Mouse (Mus musculus) limb, embryonic 14.5 days (tissue): Measurements from ENCODE around the gene Aste1. TPM values are rescaled to one million over a fixed set of nuclear protein-coding genes. Genes with fewer than 3 reads are reported as not detected.

Experiments used
- ATAC-seq: fragments of 200-750 bp; cut with Nextera tagmentation; 2 replicates; pipeline ENCODE4 v1.8.0; 2017; ENCODE audit warnings: low read depth, moderate number of reproducible peaks, moderate TSS enrichment; ENCODE audit not compliant: low FRiP score
- DNase-seq: peaks from one replicate; pipeline ENCODE4 v3.0.0-alpha.2; 2015; ENCODE audit warnings: low spot score
- H3K27ac ChIP-seq: fragments of 300-500 bp; sonication (generic); replicated peaks from 2 replicates; pipeline ENCODE4 v1.5.1; 2014; ENCODE audit warnings: low read depth, mild to moderate bottlenecking, low read length, moderate library complexity, mixed read lengths
- H3K27me3 ChIP-seq: fragments of 300-500 bp; sonication (generic); 2 replicates; pipeline ENCODE4 v1.6.1; 2014; ENCODE audit warnings: low read length, mixed read lengths; ENCODE audit not compliant: control insufficient read depth, insufficient read depth
- H3K36me3 ChIP-seq: fragments of 300-500 bp; sonication (generic); 2 replicates; pipeline ENCODE4 v1.6.1; 2014; ENCODE audit warnings: mild to moderate bottlenecking, low read length, moderate library complexity, mixed read lengths; ENCODE audit not compliant: control insufficient read depth, insufficient read depth
- H3K4me1 ChIP-seq: fragments of 300-500 bp; sonication (generic); 2 replicates; pipeline ENCODE4 v1.6.1; 2014; ENCODE audit warnings: antibody characterized with exemption, low read length, mixed read lengths; ENCODE audit not compliant: control insufficient read depth, insufficient read depth
- H3K4me2 ChIP-seq: fragments of 300-500 bp; sonication (generic); replicated peaks from 2 replicates; pipeline ENCODE4 v1.6.1; 2014; ENCODE audit warnings: low read depth, mild to moderate bottlenecking, low read length, moderate library complexity; ENCODE audit not compliant: severe bottlenecking
- H3K4me3 ChIP-seq: fragments of 300-500 bp; sonication (generic); replicated peaks from 2 replicates; pipeline ENCODE4 v1.5.1; 2014; ENCODE audit warnings: low read length
- H3K9ac ChIP-seq: fragments of 300-500 bp; sonication (generic); 2 replicates; pipeline ENCODE4 v1.6.1; 2014; ENCODE audit warnings: mild to moderate bottlenecking, low read depth, low read length, moderate library complexity; ENCODE audit not compliant: severe bottlenecking
- H3K9me3 ChIP-seq: fragments of 300-500 bp; sonication (generic); 2 replicates; pipeline ENCODE4 v1.6.1; 2016; ENCODE audit warnings: low read length; ENCODE audit not compliant: control insufficient read depth
- POLR2A ChIP-seq: fragments of 200-500 bp; IDR thresholded peaks from 2 replicates; pipeline ENCODE4 v1.8.0; 2012; ENCODE audit warnings: inconsistent platforms, mild to moderate bottlenecking, moderate library complexity, borderline replicate concordance; ENCODE audit not compliant: insufficient read depth, insufficient read length; ENCODE audit errors: extremely low read depth
- WGBS: fragments of 180-500 bp; shearing (Covaris S2); extraction: QIAGEN DNeasy Blood & Tissue Kit; methylation state at CpG from one replicate; pipeline ENCODE4 v1.1.7; 2014; 5-methylcytosine and 5-hydroxymethylcytosine counted together
- polyA plus RNA-seq, 2 experiments: library from polyadenylated mRNA; depleted of rRNA in 1 of 2; stranded (reverse) in 1 of 2; unstranded in 1 of 2; fragments of >200 nt; fragmentation: Nextera tagmentation in 1 of 2; extraction: Ambion mirVana in 1 of 2; gene quantifications; 2 replicates each; pipeline versions ENCODE4 v1.2.1 to v1.2.3; 2012 to 2014

Aste1 gene
- polyA plus RNA-seq, 2 experiments: 10.5 to 10.6 TPM

GRCm38 (mm10) chr9:105408549-105408948, 13.4 kb downstream of the Aste1 start:
- H3K4me3 ChIP-seq: no peak overlapping the region
- no peaks in the 10 kb centered on the region for H3K9me3 ChIP-seq
- 91% methylated on average over 6 of the region's 6 CpGs for WGBS
- no peak for DNase-seq
- H3K27me3 ChIP-seq: no peaks in the 10 kb centered on the region
- H3K9ac ChIP-seq: no peak overlapping the region
- no peak overlapping the region for H3K4me2 ChIP-seq
- no peak for ATAC-seq
- peaks cover 32% of the 10 kb centered on the region for H3K36me3 ChIP-seq
- no peaks in the 10 kb centered on the region for H3K4me1 ChIP-seq
- H3K27ac ChIP-seq: no peak overlapping the region
- no peak for TF ChIP-seq POLR2A

- H3K27ac ChIP-seq: no peak overlapping the region
- no peak for ATAC-seq
- H3K4me3 ChIP-seq: no peak overlapping the region
- no peak for DNase-seq
- H3K9ac ChIP-seq: no peak overlapping the region
- WGBS: 93% methylated on average over 13 of the region's 13 CpGs
- no peaks in the 10 kb centered on the region for H3K27me3 ChIP-seq
- peaks cover 45% of the 10 kb centered on the region for H3K36me3 ChIP-seq
- no peak for TF ChIP-seq POLR2A
- H3K9me3 ChIP-seq: no peaks in the 10 kb centered on the region
- no peak overlapping the region for H3K4me2 ChIP-seq
- no peaks in the 10 kb centered on the region for H3K4me1 ChIP-seq
Measured at GRCm38 (mm10) chr9:105459032-105459431, 63.8 kb downstream of the Aste1 start.

- no peak for TF ChIP-seq POLR2A
- Histone ChIP-seq H3K36me3 (peaks cover 45% of the 10 kb centered on the region), H3K9ac (no peak overlapping the region), H3K4me1 (no peaks in the 10 kb centered on the region), H3K27me3 (no peaks in the 10 kb centered on the region), H3K4me3 (no peak overlapping the region), H3K9me3 (no peaks in the 10 kb centered on the region), H3K27ac (no peak overlapping the region), H3K4me2 (no peak overlapping the region)
- DNase-seq: no peak
- WGBS: 96% methylated on average over 7 of the region's 7 CpGs
- no peak for ATAC-seq
Measured at GRCm38 (mm10) chr9:105461496-105461895, 66.3 kb downstream of the Aste1 start.

Other genes with a start within 250 kb of the Aste1 start
- 0.13 and 0.19 TPM in 2 replicates for gene Nek11, start 132 bp downstream of the Aste1 start, polyA plus RNA-seq (2012; rRNA removed)
- 0.14 and 0.15 TPM in 2 replicates for gene Nek11, start 132 bp downstream of the Aste1 start, polyA plus RNA-seq (2014; fragmentation: Nextera tagmentation; extraction: Ambion mirVana)
- 53.0 TPM in 2 replicates for gene Atp2c1, start 131.9 kb downstream of the Aste1 start, polyA plus RNA-seq (2012; rRNA removed)
- 53.3 and 62.8 TPM in 2 replicates for gene Atp2c1, start 131.9 kb downstream of the Aste1 start, polyA plus RNA-seq (2014; fragmentation: Nextera tagmentation; extraction: Ambion mirVana)
- gene Pik3r4, start 247.6 kb downstream of the Aste1 start, polyA plus RNA-seq (2012; rRNA removed): 22.2 and 23.9 TPM in 2 replicates
- gene Pik3r4, start 247.6 kb downstream of the Aste1 start, polyA plus RNA-seq (2014; fragmentation: Nextera tagmentation; extraction: Ambion mirVana): 27.1 and 30.2 TPM in 2 replicates